Mouse (Mus musculus): Measurements from ENCODE around the gene Nrk.

GRCm38 (mm10) chrX:138914041-138914776, at the start of gene Nrk:
- TF ChIP-seq POLR2A (IDR thresholded peaks at IDR 0.05; ENCODE audit: low read depth, low read length) (no peak), CTCF (IDR thresholded peaks at IDR 0.05; ENCODE audit: extremely low read depth, insufficient read depth, insufficient read length, insufficient replicate concordance) (no peak)
